Mouse (Mus musculus): ENCODE measurements around the gene Csnk1e. TPM values are rescaled to one million over a fixed set of nuclear protein-coding genes. Genes with fewer than 3 reads are reported as not detected.
A peak's percentile ranks its signal among the peaks of the same experiment; 100 is the strongest.

The Csnk1e gene
- total and polyA plus RNA-seq, 2 experiments from 2014 or later, result 178 to 323 TPM

- TF ChIP-seq CTCF (IDR thresholded peaks at IDR 0.05; ENCODE audit: low read depth), result no peak
- 88% methylated on average over 4 of the region's 4 CpGs for WGBS
- no peaks in the 10 kb centered on the region for H3K36me3 ChIP-seq (ENCODE audit: insufficient read depth, low read length)
- H3K9ac ChIP-seq (replicated peaks; ENCODE audit: low read length), result no peak overlapping the region
- H3K9me3 ChIP-seq (ENCODE audit: low read length), result no peaks in the 10 kb centered on the region
- no peak overlapping the region for H3K27ac ChIP-seq
- ATAC-seq, result no peak
- H3K4me2 ChIP-seq (ENCODE audit: low read depth, low read length), result no peak overlapping the region
- no peak for DNase-seq (ENCODE audit: low spot score)
- no peak overlapping the region for H3K4me3 ChIP-seq (ENCODE audit: low read length)
- no peaks in the 10 kb centered on the region for H3K27me3 ChIP-seq (ENCODE audit: insufficient read depth, low read length)
- H3K4me1 ChIP-seq (ENCODE audit: insufficient read depth, low read length), result no peaks in the 10 kb centered on the region
Measured at GRCm38 (mm10) chr15:79409077-79409573, 46.2 kb downstream of the Csnk1e start.

- Histone ChIP-seq H3K36me3 (ENCODE audit: insufficient read depth, low read length) (no peaks in the 10 kb centered on the region), H3K9me3 (ENCODE audit: low read length) (no peaks in the 10 kb centered on the region), H3K4me2 (ENCODE audit: low read depth, low read length) (no peak overlapping the region), H3K9ac (replicated peaks; ENCODE audit: low read length) (no peak overlapping the region), H3K4me3 (ENCODE audit: low read length) (no peak overlapping the region), H3K27ac (no peak overlapping the region), H3K4me1 (ENCODE audit: insufficient read depth, low read length) (peaks cover 7% of the 10 kb centered on the region; the same call in 1 of the 2 replicates), H3K27me3 (ENCODE audit: insufficient read depth, low read length) (no peaks in the 10 kb centered on the region)
- ATAC-seq, result no peak
- TF ChIP-seq CTCF (IDR thresholded peaks at IDR 0.05; ENCODE audit: low read depth), result no peak
- 78% methylated on average over 4 of the region's 4 CpGs for WGBS
- no peak for DNase-seq (ENCODE audit: low spot score)
Measured at GRCm38 (mm10) chr15:79406564-79406963, 48.8 kb downstream of the Csnk1e start.

DNA sequence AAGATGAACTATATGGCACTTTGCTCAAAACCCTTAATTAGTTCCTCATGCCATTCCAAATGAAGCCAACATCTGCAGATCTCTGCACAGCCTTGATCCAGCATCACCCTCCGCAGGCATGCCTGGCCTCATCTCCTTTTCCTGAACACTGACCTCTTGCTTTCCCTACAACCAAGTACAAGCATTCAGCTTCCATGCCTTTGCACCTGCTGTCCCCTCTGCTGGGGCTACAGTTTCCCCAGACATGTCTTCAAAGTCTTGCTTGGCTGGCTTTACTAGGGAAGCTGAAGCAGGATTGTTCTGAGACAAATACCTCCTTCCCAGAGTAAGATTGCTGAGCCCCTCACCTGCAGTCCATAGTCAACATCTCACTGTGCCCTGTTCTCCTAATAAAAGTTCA, 51.1 kb downstream of the Csnk1e start:
- Histone ChIP-seq H3K4me2 (ENCODE audit: low read depth, low read length) (no peak overlapping the region), H3K9ac (replicated peaks; ENCODE audit: low read length) (no peak overlapping the region), H3K36me3 (ENCODE audit: insufficient read depth, low read length) (no peaks in the 10 kb centered on the region), H3K4me3 (ENCODE audit: low read length) (no peak overlapping the region), H3K27ac (no peak overlapping the region), H3K4me1 (ENCODE audit: insufficient read depth, low read length) (peaks cover 25% of the 10 kb centered on the region), H3K9me3 (ENCODE audit: low read length) (no peaks in the 10 kb centered on the region), H3K27me3 (ENCODE audit: insufficient read depth, low read length) (no peaks in the 10 kb centered on the region)
- TF ChIP-seq CTCF (IDR thresholded peaks at IDR 0.05; ENCODE audit: low read depth), result no peak
- DNase-seq (ENCODE audit: low spot score) (no peak), ATAC-seq (no peak)
- 68% methylated on average over 1 of the region's 1 CpGs for WGBS

GRCm38 (mm10) chr15:79403763-79404210, 51.6 kb downstream of the Csnk1e start:
- peak overlapping the region; percentile 82 for H3K4me3 ChIP-seq (ENCODE audit: low read length)

GRCm38 (mm10) chr15:79402836-79403762, 52.3 kb downstream of the Csnk1e start, which contains the start of gene Tmem184b:
Gene Tmem184b, minus strand, starts transcription at chr15:79403569.
- WGBS, result 2% methylated on average over 90 of the region's 90 CpGs
- ATAC-seq, result peak; percentile 90
- peaks cover 25% of the 10 kb centered on the region for H3K4me1 ChIP-seq (ENCODE audit: insufficient read depth, low read length)

More at GRCm38 (mm10) chr15:79403763-79404210, 51.6 kb downstream of the Csnk1e start:
- no peaks in the 10 kb centered on the region for H3K27me3 ChIP-seq (ENCODE audit: insufficient read depth, low read length)
- H3K4me1 ChIP-seq (ENCODE audit: insufficient read depth, low read length), result peaks cover 25% of the 10 kb centered on the region
- no peaks in the 10 kb centered on the region for H3K36me3 ChIP-seq (ENCODE audit: insufficient read depth, low read length)
- WGBS, result 21% methylated on average over 9 of the region's 9 CpGs
- no peaks in the 10 kb centered on the region for H3K9me3 ChIP-seq (ENCODE audit: low read length)
- peak overlapping the region; percentile 60 for H3K4me2 ChIP-seq (ENCODE audit: low read depth, low read length)
- no peak for TF ChIP-seq CTCF (IDR thresholded peaks at IDR 0.05; ENCODE audit: low read depth)
- no peak for DNase-seq (ENCODE audit: low spot score)
- H3K27ac ChIP-seq, result peak overlapping the region; percentile 70; the same call in 1 of the 2 replicates
- H3K9ac ChIP-seq (replicated peaks; ENCODE audit: low read length), result peak overlapping the region; percentile 81
- ATAC-seq, result 0 out of 2 replicates have a peak, but pooled peaks have one; percentile 2

GRCm38 (mm10) chr15:79402176-79402575, 53.2 kb downstream of the Csnk1e start:
- Histone ChIP-seq H3K27ac (no peak overlapping the region), H3K4me1 (ENCODE audit: insufficient read depth, low read length) (peaks cover 25% of the 10 kb centered on the region)

More at GRCm38 (mm10) chr15:79402836-79403762, 52.3 kb downstream of the Csnk1e start, which contains the start of gene Tmem184b:
- Histone ChIP-seq H3K9me3 (ENCODE audit: low read length) (no peaks in the 10 kb centered on the region), H3K27me3 (ENCODE audit: insufficient read depth, low read length) (no peaks in the 10 kb centered on the region), H3K27ac (peak within 1 kb of the TSS; percentile 70; the same call in 1 of the 2 replicates), H3K36me3 (ENCODE audit: insufficient read depth, low read length) (no peaks in the 10 kb centered on the region), H3K9ac (replicated peaks; ENCODE audit: low read length) (peak within 1 kb of the TSS; percentile 81), H3K4me2 (ENCODE audit: low read depth, low read length) (peak within 1 kb of the TSS; percentile 60), H3K4me3 (ENCODE audit: low read length) (peak within 1 kb of the TSS; percentile 82)
- no peak; the same call in 1 of the 2 replicates for TF ChIP-seq CTCF (IDR thresholded peaks at IDR 0.05; ENCODE audit: low read depth)
- DNase-seq (ENCODE audit: low spot score), result peak; percentile 95

More at GRCm38 (mm10) chr15:79402176-79402575, 53.2 kb downstream of the Csnk1e start:
- Histone ChIP-seq H3K9ac (replicated peaks; ENCODE audit: low read length) (peak overlapping the region; percentile 81), H3K9me3 (ENCODE audit: low read length) (no peaks in the 10 kb centered on the region), H3K27me3 (ENCODE audit: insufficient read depth, low read length) (no peaks in the 10 kb centered on the region), H3K4me2 (ENCODE audit: low read depth, low read length) (peak overlapping the region; percentile 60), H3K4me3 (ENCODE audit: low read length) (peak overlapping the region; percentile 82), H3K36me3 (ENCODE audit: insufficient read depth, low read length) (no peaks in the 10 kb centered on the region)
- DNase-seq (ENCODE audit: low spot score) (peak; percentile 31), ATAC-seq (no peak; the same call in 1 of the 2 replicates)
- 11% methylated on average over 5 of the region's 5 CpGs for WGBS
- no peak for TF ChIP-seq CTCF (IDR thresholded peaks at IDR 0.05; ENCODE audit: low read depth)
